Mouse (Mus musculus) 416B (cell line): ENCODE measurements around the gene Dmrta1.
"Not testable (repeated sequence)": the region's sequence is repeated elsewhere in the genome, so short reads cannot be mapped to it uniquely, and the experiment has no call there.

Experiments
- DNase-seq: peaks from one replicate; pipeline ENCODE4 v3.0.0; 2011; ENCODE audit warnings: low read depth

The Dmrta1 gene

DNA sequence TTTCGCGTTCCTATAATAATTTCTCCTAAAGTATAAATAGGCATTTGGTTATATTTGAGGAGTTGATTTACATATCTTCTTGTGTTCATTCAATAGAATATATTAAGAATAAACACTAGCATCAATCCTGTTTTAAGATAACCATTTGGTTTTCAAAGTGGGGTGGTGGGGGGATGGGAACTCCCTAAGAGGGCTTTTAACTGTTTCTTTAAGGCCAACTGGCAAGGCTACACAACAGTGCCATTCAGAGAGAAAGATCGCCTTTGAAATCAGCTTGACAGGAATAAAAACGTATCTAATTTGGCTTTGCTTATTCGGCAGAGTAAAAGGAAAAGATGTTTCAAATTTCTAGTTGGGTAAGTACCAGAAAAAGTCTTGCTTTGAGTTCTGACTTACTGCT is at the start of gene Dmrta1:
TSS of gene Dmrta1 (plus strand) at position 242 of the 400 bp plus-strand sequence.
- DNase-seq = no peak

- no peak for DNase-seq
Observed at GRCm38 (mm10) chr4:89630374-89631079, 48.7 kb upstream of the Dmrta1 start.

GRCm38 (mm10) chr4:89631560-89631959 is 47.7 kb upstream of the Dmrta1 start:
- DNase-seq = no peak

DNA sequence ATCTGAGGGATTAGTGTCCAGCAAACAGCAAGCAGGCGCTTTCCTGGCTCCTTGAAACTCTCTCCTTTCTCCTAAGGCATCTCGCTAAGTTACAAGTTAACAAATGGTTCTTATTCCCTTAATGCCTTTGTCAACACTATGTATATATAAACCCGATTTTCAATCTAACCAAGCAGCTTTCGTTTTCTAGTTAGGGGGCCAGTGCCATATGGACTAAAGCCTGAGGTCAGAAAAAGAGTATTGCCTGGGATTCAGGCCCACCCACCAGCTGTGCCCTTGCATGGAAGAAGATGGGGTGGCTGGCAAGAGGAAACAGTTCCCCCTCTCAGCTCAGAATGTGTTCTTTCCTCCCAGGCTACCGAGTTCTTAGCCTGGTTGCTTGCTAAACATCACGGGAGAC is 40.6 kb upstream of the Dmrta1 start:
- DNase-seq = no peak

- DNase-seq = no peak
Observed at GRCm38 (mm10) chr4:89644235-89645115, 34.8 kb upstream of the Dmrta1 start.

DNA sequence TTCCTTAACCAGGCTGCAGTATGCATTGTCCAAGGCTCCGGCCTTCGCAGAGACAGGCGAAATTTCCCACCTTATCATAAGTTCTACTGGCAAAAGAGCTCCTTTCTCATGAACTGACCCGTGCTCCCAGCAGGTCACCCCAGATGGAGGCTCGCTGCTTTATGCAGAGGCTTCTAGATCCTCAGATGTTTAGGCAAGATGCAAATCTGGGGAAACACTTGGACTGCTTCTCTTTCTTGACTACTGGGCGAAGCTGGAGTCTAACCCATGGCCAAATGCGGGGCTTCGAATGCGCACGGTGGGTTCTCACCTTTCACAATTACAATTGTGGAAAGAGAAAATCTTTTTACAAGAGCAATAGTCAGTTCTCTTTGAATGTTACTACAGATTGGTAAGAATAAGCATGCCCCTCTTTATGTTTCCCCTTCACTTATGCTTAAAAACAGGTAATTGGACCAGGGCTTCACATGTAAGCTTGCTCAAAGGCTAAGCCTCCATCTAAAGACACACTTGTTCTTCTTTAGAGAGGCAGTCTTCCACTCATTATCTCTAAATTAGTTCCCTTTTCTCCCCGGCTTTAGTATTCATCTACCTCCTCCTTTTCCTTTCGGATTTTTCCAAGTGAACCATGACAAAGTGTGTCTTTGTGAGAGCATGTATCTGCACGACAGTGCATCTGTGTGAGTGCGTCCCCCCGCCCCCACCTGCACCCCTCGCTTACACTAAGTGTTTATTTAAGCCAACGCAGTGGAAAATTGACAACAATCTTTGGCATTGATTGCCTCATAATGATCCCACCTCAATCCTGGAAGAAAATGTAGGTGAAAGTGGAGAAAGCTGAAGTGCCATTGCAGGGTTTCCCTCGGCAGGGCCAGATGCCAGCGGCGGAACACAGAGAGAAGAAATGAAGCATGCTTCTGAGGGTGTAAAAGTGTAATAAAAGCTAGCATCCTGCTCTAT is 28.6 kb upstream of the Dmrta1 start:
- DNase-seq = no peak

GRCm38 (mm10) chr4:89651312-89651686 is 27.9 kb upstream of the Dmrta1 start:
- DNase-seq = no peak

DNA sequence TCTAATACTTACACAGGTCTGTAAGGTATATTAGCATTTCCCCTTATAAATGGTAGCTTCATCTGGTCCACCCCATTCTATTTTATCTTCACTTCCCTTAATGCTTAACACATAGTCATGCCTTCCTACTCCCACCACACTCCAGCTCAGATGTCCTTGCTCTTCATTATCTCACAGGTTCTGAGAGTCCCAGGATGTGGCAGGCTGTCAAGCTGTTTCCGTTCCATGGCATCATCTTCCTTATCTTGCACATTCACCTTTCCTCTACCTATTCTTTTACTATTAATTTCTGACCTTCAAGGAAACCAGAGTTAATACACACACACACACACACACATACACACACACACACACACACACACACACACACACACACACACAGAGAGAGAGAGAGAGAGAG is 27.5 kb upstream of the Dmrta1 start:
- peak; percentile 57 for DNase-seq

DNA sequence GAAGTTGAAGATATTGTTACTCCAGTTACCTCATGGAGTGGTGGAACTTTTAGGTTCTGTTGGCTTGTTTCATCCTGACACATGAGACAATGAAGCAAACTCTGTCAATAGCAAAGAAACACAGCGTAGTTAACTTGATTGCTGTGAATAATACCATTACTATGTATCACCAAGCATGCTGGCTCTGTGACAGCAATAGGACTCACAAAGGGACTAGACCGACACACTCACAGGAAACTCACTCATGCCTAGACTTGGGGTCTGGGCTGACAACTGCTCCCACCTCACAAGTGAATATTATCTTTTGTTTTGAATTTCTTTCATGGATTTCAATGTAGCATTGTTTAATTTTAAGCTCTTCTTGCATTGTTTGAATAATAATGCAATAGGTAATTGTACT is 15.8 kb upstream of the Dmrta1 start:
- no peak for DNase-seq

DNA sequence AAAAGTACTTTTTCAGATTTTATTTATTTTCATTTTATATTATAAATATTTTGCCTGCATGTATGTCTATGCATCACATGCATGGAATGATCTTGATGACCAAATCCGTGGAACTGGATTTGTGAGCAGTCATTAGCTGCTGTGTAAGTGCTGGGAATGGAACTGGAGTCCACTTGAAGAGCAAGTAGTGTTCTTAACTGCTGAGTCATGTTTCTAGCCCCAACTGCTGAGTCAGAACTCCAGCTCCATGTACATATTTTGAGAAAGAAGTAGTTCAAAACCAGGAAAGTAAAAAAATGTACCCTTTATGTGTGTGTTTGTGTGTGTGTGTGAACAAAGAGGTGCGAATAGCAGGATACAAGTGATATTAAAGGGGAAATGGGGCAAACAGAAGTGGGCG is 4.5 kb upstream of the Dmrta1 start:
- no peak for DNase-seq

GRCm38 (mm10) chr4:89677903-89678302 is 1.3 kb upstream of the Dmrta1 start:
- DNase-seq = no peak

GRCm38 (mm10) chr4:89678713-89679112 is 523 bp upstream of the Dmrta1 start:
- no peak for DNase-seq

GRCm38 (mm10) chr4:89687961-89688803 is 8.9 kb downstream of the Dmrta1 start:
- no peak for DNase-seq

GRCm38 (mm10) chr4:89688804-89689497 is 9.7 kb downstream of the Dmrta1 start:
- no peak for DNase-seq

GRCm38 (mm10) chr4:89691936-89692335 is 12.7 kb downstream of the Dmrta1 start:
- DNase-seq = no peak

- DNase-seq = peak; percentile 44
Observed at GRCm38 (mm10) chr4:89692780-89693179, 13.5 kb downstream of the Dmrta1 start.

DNA sequence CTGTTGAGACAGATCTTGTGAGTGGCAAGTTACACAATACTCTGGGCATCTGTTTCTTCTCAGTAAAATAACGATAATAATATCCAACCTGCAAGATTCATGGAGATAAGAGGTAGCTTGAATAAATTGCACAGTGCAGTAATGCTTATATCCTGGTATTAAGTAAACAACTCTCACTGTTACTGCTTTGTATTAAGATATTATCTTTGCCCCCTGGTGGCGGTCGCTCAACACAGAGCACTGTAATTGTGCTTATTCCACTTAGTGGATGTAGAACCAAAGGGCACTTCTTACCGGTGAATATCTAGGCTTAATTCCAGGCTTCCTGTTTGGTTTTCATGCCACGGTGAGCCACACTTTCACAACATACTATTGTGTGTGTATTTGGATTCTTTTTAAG is 16.4 kb downstream of the Dmrta1 start:
- peak; percentile 26 for DNase-seq

DNA sequence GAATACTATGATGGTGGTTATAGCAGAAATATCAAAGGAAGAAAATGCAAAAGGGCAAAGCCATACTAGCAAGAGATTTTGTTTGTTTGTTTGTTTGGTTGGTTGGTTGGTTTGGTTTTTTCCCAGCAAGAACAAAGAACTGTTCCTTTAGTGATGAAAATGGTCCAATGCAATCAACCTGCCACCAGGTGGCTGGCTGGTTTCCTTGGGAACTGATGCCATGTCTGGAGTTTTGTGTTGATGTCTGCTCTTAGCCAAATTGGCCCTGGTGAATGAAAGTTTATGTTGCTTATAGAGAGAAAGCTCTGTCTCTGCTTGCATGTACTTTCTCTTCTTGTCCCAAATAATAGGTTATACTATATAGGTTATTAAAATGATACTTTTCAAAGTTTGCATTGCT is 18.7 kb downstream of the Dmrta1 start:
- DNase-seq = no peak

GRCm38 (mm10) chr4:89723526-89724190 is 44.4 kb downstream of the Dmrta1 start:
- DNase-seq = not testable (repeated sequence)
